Mouse (Mus musculus): ENCODE results near the gene Heatr9. TPM values are rescaled to one million over a fixed set of nuclear protein-coding genes. Genes with fewer than 3 reads are reported as not detected.

Gene Heatr9
- polyA plus RNA-seq, 1 experiment from 2014 or later, result not detected

GRCm38 (mm10) chr11:83462711-83463244 is 59.2 kb downstream of the Heatr9 start, which contains the start of gene Mmp28:
TSS of gene Mmp28 (minus strand) at chr11:83463071.
- 0% methylated on average over 40 of the region's 42 CpGs for WGBS
- peak within 1 kb of the TSS; percentile 97 for H3K4me2 ChIP-seq
- peak within 1 kb of the TSS; percentile 60 for H3K4me3 ChIP-seq
- peaks cover 35% of the 10 kb centered on the region for H3K4me1 ChIP-seq (replicated peaks)
- H3K9me3 ChIP-seq, result no peaks in the 10 kb centered on the region
- peak within 1 kb of the TSS; percentile 81 for H3K9ac ChIP-seq
- ATAC-seq (ENCODE audit: low FRiP score), result no peak
- peaks cover 57% of the 10 kb centered on the region for H3K27me3 ChIP-seq
- no peak within 1 kb of the TSS for H3K27ac ChIP-seq
- H3K36me3 ChIP-seq, result no peaks in the 10 kb centered on the region

Other genes with a start within 250 kb of the Heatr9 start
- gene Slfn14, start 235.4 kb downstream of the Heatr9 start, polyA plus RNA-seq (2015; fragmentation: Nextera tagmentation; extraction: Ambion mirVana), result 0.04 and 0.17 TPM in 2 replicates
- 111 and 114 TPM in 2 replicates for gene Ap2b1, start 223.2 kb downstream of the Heatr9 start, polyA plus RNA-seq (2015; fragmentation: Nextera tagmentation; extraction: Ambion mirVana)
- 16.8 and 18.3 TPM in 2 replicates for gene Pex12, start 219.6 kb downstream of the Heatr9 start, polyA plus RNA-seq (2015; fragmentation: Nextera tagmentation; extraction: Ambion mirVana)
- 22.2 and 22.5 TPM in 2 replicates for gene Rasl10b, start 113.0 kb downstream of the Heatr9 start, polyA plus RNA-seq (2015; fragmentation: Nextera tagmentation; extraction: Ambion mirVana)
- 0.43 and 1.4 TPM in 2 replicates for gene Gas2l2, start 92.7 kb downstream of the Heatr9 start, polyA plus RNA-seq (2015; fragmentation: Nextera tagmentation; extraction: Ambion mirVana)
- 0.48 TPM in 1 of 2 replicates, not detected in the other for gene 1700020L24Rik, start 84.5 kb downstream of the Heatr9 start, polyA plus RNA-seq (2015; fragmentation: Nextera tagmentation; extraction: Ambion mirVana)
- 3.5 and 3.8 TPM in 2 replicates for gene Mmp28, start 59.1 kb downstream of the Heatr9 start, polyA plus RNA-seq (2015; fragmentation: Nextera tagmentation; extraction: Ambion mirVana)
- gene Taf15, start 49.1 kb downstream of the Heatr9 start, polyA plus RNA-seq (2015; fragmentation: Nextera tagmentation; extraction: Ambion mirVana), result 14.7 and 16.4 TPM in 2 replicates
- not detected in 2 replicates for gene Ccl5, start 8.3 kb upstream of the Heatr9 start, polyA plus RNA-seq (2015; fragmentation: Nextera tagmentation; extraction: Ambion mirVana)
- gene Ccl9, start 56.5 kb upstream of the Heatr9 start, polyA plus RNA-seq (2015; fragmentation: Nextera tagmentation; extraction: Ambion mirVana), result 1.9 and 4.1 TPM in 2 replicates
- 2.3 and 2.7 TPM in 2 replicates for gene Ccl6, start 70.9 kb upstream of the Heatr9 start, polyA plus RNA-seq (2015; fragmentation: Nextera tagmentation; extraction: Ambion mirVana)
- not detected in 2 replicates for gene Rpl9-ps1, start 123.4 kb upstream of the Heatr9 start, polyA plus RNA-seq (2015; fragmentation: Nextera tagmentation; extraction: Ambion mirVana)
- 1.6 and 1.8 TPM in 2 replicates for gene Ccl3, start 127.2 kb upstream of the Heatr9 start, polyA plus RNA-seq (2015; fragmentation: Nextera tagmentation; extraction: Ambion mirVana)
- 0.53 and 0.71 TPM in 2 replicates for gene Ccl4, start 140.4 kb upstream of the Heatr9 start, polyA plus RNA-seq (2015; fragmentation: Nextera tagmentation; extraction: Ambion mirVana)
- 0.35 TPM in 1 of 2 replicates, not detected in the other for gene Wfdc17, start 181.8 kb upstream of the Heatr9 start, polyA plus RNA-seq (2015; fragmentation: Nextera tagmentation; extraction: Ambion mirVana)
- not detected in 2 replicates for gene Wfdc18, start 186.8 kb upstream of the Heatr9 start, polyA plus RNA-seq (2015; fragmentation: Nextera tagmentation; extraction: Ambion mirVana)
- 0.53 TPM in 1 of 2 replicates, not detected in the other for gene Wfdc21, start 224.8 kb upstream of the Heatr9 start, polyA plus RNA-seq (2015; fragmentation: Nextera tagmentation; extraction: Ambion mirVana)
- 36.0 and 39.8 TPM in 2 replicates for gene Heatr6, start 231.5 kb upstream of the Heatr9 start, polyA plus RNA-seq (2015; fragmentation: Nextera tagmentation; extraction: Ambion mirVana)

Measured in hindbrain, embryonic 13.5 days (tissue).